Mouse (Mus musculus): Measurements from ENCODE around the gene Atad5.
A peak's percentile ranks its signal among the peaks of the same experiment; 100 is the strongest.

The Atad5 gene

DNA sequence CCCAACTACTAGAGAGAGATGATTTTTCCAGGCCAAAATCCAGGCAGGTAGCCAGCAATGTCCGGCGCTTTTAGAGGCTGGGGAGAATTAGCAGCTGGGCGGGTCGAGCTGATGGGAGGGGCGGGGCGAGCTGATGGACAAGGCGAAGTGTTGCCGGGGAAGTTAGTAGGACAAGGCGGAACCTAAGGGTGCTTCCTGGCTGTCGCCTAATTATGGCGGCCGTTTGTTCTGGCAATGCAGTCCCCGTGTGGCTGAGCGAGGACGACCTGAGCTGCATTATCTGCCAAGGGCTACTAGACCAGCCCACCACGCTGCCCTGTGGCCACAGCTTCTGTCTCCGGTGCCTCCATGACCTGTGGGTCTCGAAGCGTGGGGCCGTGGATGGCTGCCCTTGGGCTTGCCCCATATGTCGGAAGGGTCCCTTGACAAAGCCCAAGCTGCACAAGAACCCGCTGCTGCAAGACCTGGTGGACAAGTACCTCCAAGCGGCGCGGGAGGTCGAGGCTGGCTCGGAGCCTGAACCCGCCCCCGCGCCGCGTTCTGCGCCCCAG, 94.6 kb downstream of the Atad5 start, which contains the start of gene Rnf135:
Gene Rnf135, plus strand, starts transcription at position 147 of the 551 bp plus-strand sequence.
- DNase-seq = peak; percentile 84

DNA sequence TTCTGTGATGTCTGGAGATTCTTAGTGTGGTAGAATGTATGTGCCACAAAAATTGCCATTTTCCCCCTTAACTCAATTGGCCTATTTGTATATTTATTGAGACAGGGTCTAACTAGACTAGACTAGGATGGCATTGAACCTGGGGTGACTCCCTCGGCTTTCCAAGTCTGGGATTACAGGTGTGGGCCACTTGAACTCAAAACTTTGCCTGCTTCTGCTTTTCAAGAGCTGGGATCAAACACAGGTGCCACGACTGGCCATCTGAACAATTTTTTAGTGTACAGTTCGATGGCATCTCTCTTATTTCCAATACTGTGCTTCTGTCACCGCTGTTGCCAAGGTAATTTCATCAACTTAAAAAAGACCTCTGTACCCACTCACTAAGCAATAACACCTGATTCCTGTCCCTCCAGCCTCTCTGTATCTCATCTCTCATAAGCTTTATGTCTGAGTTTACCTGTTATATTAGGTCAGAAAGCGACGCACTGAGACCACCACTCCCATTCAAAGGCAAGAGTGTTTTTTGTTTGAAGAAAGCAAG, 95.4 kb downstream of the Atad5 start:
- no peak for DNase-seq
